Mouse (Mus musculus) CH12.LX (cell line): ENCODE data around the gene Sema5b.

ENCODE experiments used
- CTCF ChIP-seq, 2 experiments: IDR thresholded peaks in 1 of 2; conservative IDR thresholded peaks in 1 of 2; 2 replicates each; pipeline ENCODE4 v1.5.1; 2011 to 2012; ENCODE audit warnings: low read depth in 2 of 2, low read length in 2 of 2, improper control_type of control experiment in 1 of 2, inconsistent platforms in 1 of 2, mild to moderate bottlenecking in 1 of 2, moderate library complexity in 1 of 2
- E2F4 ChIP-seq: IDR thresholded peaks from 2 replicates; pipeline ENCODE4 v1.6.1; 2011; ENCODE audit warnings: low read depth, low read length, improper control_type of control experiment; ENCODE audit not compliant: insufficient replicate concordance
- ELF1 ChIP-seq: IDR thresholded peaks from 2 replicates; pipeline ENCODE4 v1.6.1; 2014; ENCODE audit warnings: low read depth, mild to moderate bottlenecking, inconsistent platforms, low read length, improper control_type of control experiment
- EP300 ChIP-seq: IDR thresholded peaks from 2 replicates; pipeline ENCODE4 v1.6.1; 2011; ENCODE audit warnings: low read length, improper control_type of control experiment
- MXI1 ChIP-seq: IDR thresholded peaks from 2 replicates; pipeline ENCODE4 v1.6.1; 2011; ENCODE audit warnings: mild to moderate bottlenecking, low read depth, low read length, improper control_type of control experiment
- POLR2A ChIP-seq: IDR thresholded peaks from 2 replicates; pipeline ENCODE4 v1.6.1; 2011; ENCODE audit warnings: low read depth, mild to moderate bottlenecking, improper control_type of control experiment, low read length
- POLR2AphosphoS2 ChIP-seq: IDR thresholded peaks from 2 replicates; pipeline ENCODE4 v1.6.1; 2011; ENCODE audit warnings: low read depth, low read length, improper control_type of control experiment
- ZMIZ1 ChIP-seq: IDR thresholded peaks from 2 replicates; pipeline ENCODE4 v1.6.1; 2012; ENCODE audit warnings: low read depth, mild to moderate bottlenecking, inconsistent platforms, low read length, improper control_type of control experiment
- ZNF384 ChIP-seq: IDR thresholded peaks from 2 replicates; pipeline ENCODE4 v1.6.1; 2012; ENCODE audit warnings: low read depth, low read length, improper control_type of control experiment, inconsistent platforms

- TF ChIP-seq EP300 (no peak), POLR2AphosphoS2 (no peak), MXI1 (no peak), CTCF (conservative IDR thresholded peaks at IDR 0.05 in 1 of 2, IDR thresholded peaks at IDR 0.05 in 1 of 2; ENCODE audit: low read depth in 2 of 2, low read length in 2 of 2) (no peak), POLR2A (no peak), ZMIZ1 (no peak), ELF1 (no peak), E2F4 (no peak), ZNF384 (no peak)
Measured at GRCm38 (mm10) chr16:35541661-35542420, 896 bp downstream of the Sema5b start.
